Mouse (Mus musculus) CH12F3 (cell line): ENCODE results near the gene Anapc15.
"Not testable (repeated sequence)": the region's sequence is repeated elsewhere in the genome, so short reads cannot be mapped to it uniquely, and the experiment has no call there.

Source experiments
- in situ Hi-C: fragments of 300-500 bp; cut with MboI; formaldehyde crosslinking; loops from 2 replicates; pipeline ENCODE4 v1.14.3; 2020; ENCODE audit warnings: low sequenced_read_pairs

Anapc15 gene

GRCm38 (mm10) chr7:101938348-101938747, 74.8 kb downstream of the Anapc15 start:
- in situ Hi-C loops, result no loop called here

GRCm38 (mm10) chr7:101939758-101940157, 76.2 kb downstream of the Anapc15 start:
- in situ Hi-C loops, result no loop called here

- in situ Hi-C loops, result not testable (repeated sequence)
Measured at GRCm38 (mm10) chr7:101949008-101949407, 85.5 kb downstream of the Anapc15 start.
